Mouse (Mus musculus): ENCODE measurements around the gene Psip1.

Psip1 gene

GRCm38 (mm10) chr4:83417160-83417819 lies 69.0 kb downstream of the Psip1 start, which contains the start of gene Snapc3:
Gene Snapc3, plus strand, starts transcription at chr4:83417724.
- DNase-seq (ENCODE audit: low spot score) = peak; percentile 97

GRCm38 (mm10) chr4:83414241-83414824 lies 71.9 kb downstream of the Psip1 start:
- DNase-seq (ENCODE audit: low spot score) = no peak

- DNase-seq (ENCODE audit: low spot score) = no peak
These were observed 74.2 kb downstream of the Psip1 start for GRCm38 (mm10) chr4:83412060-83412459.

- no peak for DNase-seq (ENCODE audit: low spot score)
These were observed 76.3 kb downstream of the Psip1 start for GRCm38 (mm10) chr4:83409867-83410505.

GRCm38 (mm10) chr4:83407688-83408087 lies 78.6 kb downstream of the Psip1 start:
- DNase-seq (ENCODE audit: low spot score) = no peak
